Mouse (Mus musculus) liver, embryonic 15.5 days (tissue): Measurements from ENCODE around the gene Neurl1b. TPM values are rescaled to one million over a fixed set of nuclear protein-coding genes. Genes with fewer than 3 reads are reported as not detected.

ENCODE experiments used
- polyA plus RNA-seq: library from polyadenylated mRNA; unstranded; fragments of >200 nt; fragmentation: Nextera tagmentation; extraction: Ambion mirVana; gene quantifications from 2 replicates; pipeline ENCODE4 v1.2.1, GENCODE M21; 2015

Gene Neurl1b
- polyA plus RNA-seq, 1 experiment from 2014 or later, result 0.03 TPM

Other genes starting within 250 kb of the Neurl1b start
- gene Pdia2, start 215.7 kb upstream of the Neurl1b start, polyA plus RNA-seq, result 72.3 and 75.1 TPM in 2 replicates
- gene Rgs11, start 211.9 kb upstream of the Neurl1b start, polyA plus RNA-seq, result 0.24 and 0.36 TPM in 2 replicates
- 14.4 and 15.3 TPM in 2 replicates for gene Arhgdig, start 207.0 kb upstream of the Neurl1b start, polyA plus RNA-seq
- gene Fam234a, start 170.6 kb upstream of the Neurl1b start, polyA plus RNA-seq, result 16.4 and 18.3 TPM in 2 replicates
- 28.9 and 29.0 TPM in 2 replicates for gene Luc7l, start 161.9 kb upstream of the Neurl1b start, polyA plus RNA-seq
- 33.8 and 35.7 TPM in 2 replicates for gene Ergic1, start 146.7 kb downstream of the Neurl1b start, polyA plus RNA-seq
- 29.6 and 31.2 TPM in 2 replicates for gene Dusp1, start 147.3 kb downstream of the Neurl1b start, polyA plus RNA-seq
- 141 and 154 TPM in 2 replicates for gene Atp6v0e, start 248.4 kb downstream of the Neurl1b start, polyA plus RNA-seq